Comparison of ENCODE assay signal across 15 mouse cellular contexts in the genomic region with DNA sequence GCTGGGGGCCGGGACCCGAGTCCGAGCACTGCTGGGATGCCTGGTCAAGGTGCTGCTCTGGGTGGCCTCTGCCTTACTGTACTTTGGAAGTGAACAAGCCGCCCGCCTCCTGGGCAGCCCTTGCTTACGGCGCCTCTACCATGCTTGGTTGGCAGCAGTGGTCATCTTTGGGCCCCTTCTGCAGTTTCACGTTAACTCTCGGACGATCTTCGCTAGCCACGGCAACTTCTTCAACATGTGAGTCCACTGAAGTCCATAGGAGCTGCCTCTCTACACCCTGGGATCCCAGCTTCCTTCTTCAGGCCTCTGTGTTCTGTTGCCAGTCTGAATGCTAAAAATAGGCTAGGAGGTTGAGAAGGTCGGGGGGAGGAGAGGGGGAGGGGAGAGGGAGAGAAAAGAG. TPM values are rescaled to one million over a fixed set of nuclear protein-coding genes. Genes with fewer than 3 reads are reported as not detected.
A peak's percentile ranks its signal among the peaks of the same experiment; 100 is the strongest.
DNase-seq lines count a peak whose midpoint lies in the region; ATAC-seq and TF ChIP-seq lines count a peak whose summit lies in the region.
"Had no signal": no experiment of that assay in that cellular context is flagged by ENCODE, and none has a peak within 500 bp of the region (broad histone marks: within the 10 kb centered on the region; RNA-seq: fewer than 3 reads in every experiment).

No protein-coding gene starts in this region.

- H3K27ac ChIP-seq in lung, postnatal 0 days (ENCODE audit: low read length), result peak overlapping the region; percentile 69
- H3K27ac ChIP-seq in heart, embryonic 10.5 days, result peak overlapping the region; percentile 93
- peak overlapping the region; percentile 61 for H3K27ac ChIP-seq in kidney, adult 2 months (ENCODE audit: insufficient read depth, low read depth, low read length)
- no peak overlapping the region for H3K27ac ChIP-seq in liver, embryonic 12.5 days
- H3K27ac ChIP-seq: embryonic facial prominence, embryonic 12.5 days; layer of hippocampus, adult 2 months; liver, embryonic 14.5 days; midbrain, embryonic 12.5 days had no signal

- H3K27me3 ChIP-seq in lung, postnatal 0 days (replicated peaks; ENCODE audit: insufficient read depth, low read length), result no peaks in the 10 kb centered on the region
- H3K27me3 ChIP-seq in heart, embryonic 10.5 days (ENCODE audit: insufficient read depth, poor library complexity, severe bottlenecking), result no peaks in the 10 kb centered on the region
- no peaks in the 10 kb centered on the region for H3K27me3 ChIP-seq in kidney, adult 2 months (replicated peaks; ENCODE audit: control insufficient read depth, insufficient read depth, low read length)
- H3K27me3 ChIP-seq in liver, embryonic 12.5 days (replicated peaks), result no peaks in the 10 kb centered on the region
- H3K27me3 ChIP-seq: embryonic facial prominence, embryonic 12.5 days; midbrain, embryonic 12.5 days had no signal

- TF ChIP-seq EP300 in lung, postnatal 0 days (IDR thresholded peaks at IDR 0.05), result no peak

- H3K4me2 ChIP-seq in lung, postnatal 0 days (replicated peaks; ENCODE audit: low read depth, low read length), result no peak overlapping the region
- H3K4me2 ChIP-seq in liver, embryonic 12.5 days, result 0 out of 2 replicates have a peak overlapping the region, but pooled peaks have one; percentile 3
- H3K4me2 ChIP-seq: midbrain, embryonic 12.5 days had no signal

- TF ChIP-seq POLR2A in kidney, adult 2 months (IDR thresholded peaks at IDR 0.05; ENCODE audit: low read depth, low read length), result no peak

- H3K9ac ChIP-seq in lung, postnatal 0 days (replicated peaks; ENCODE audit: low read depth), result no peak overlapping the region
- H3K9ac ChIP-seq in liver, embryonic 12.5 days, result no peak overlapping the region; the same call in 1 of the 2 replicates
- H3K9ac ChIP-seq: embryonic facial prominence, embryonic 12.5 days; liver, embryonic 14.5 days; midbrain, embryonic 12.5 days had no signal

- WGBS in lung, postnatal 0 days, result 65% methylated on average over 12 of the region's 13 CpGs
- WGBS in heart, embryonic 10.5 days, result 46% methylated on average over 13 of the region's 13 CpGs
- WGBS in kidney, adult 2 months, result 32% methylated on average over 13 of the region's 13 CpGs
- 61% methylated on average over 13 of the region's 13 CpGs for WGBS in liver, embryonic 12.5 days (ENCODE audit: insufficient replicate concordance)

- H3K36me3 ChIP-seq in lung, postnatal 0 days (ENCODE audit: insufficient read depth, low read length), result 0 out of 2 replicates have a peak, but pooled peaks cover 8% of the 10 kb centered on the region
- H3K36me3 ChIP-seq in heart, embryonic 10.5 days, result peaks cover 12% of the 10 kb centered on the region
- no peaks in the 10 kb centered on the region for H3K36me3 ChIP-seq in kidney, adult 2 months (ENCODE audit: control insufficient read depth, insufficient read depth, low read length)
- peaks cover 16% of the 10 kb centered on the region for H3K36me3 ChIP-seq in liver, embryonic 12.5 days

- DNase-seq in lung, postnatal 0 days (ENCODE audit: low spot score), result no peak
- no peak for DNase-seq in lung, postnatal 10 days
- no peak for DNase-seq in heart, embryonic 10.5 days (ENCODE audit: low spot score)
- peak; percentile 64 for DNase-seq in kidney, adult 2 months
- DNase-seq in adipocyte (ENCODE audit: low spot score), result no peak
- no peak for DNase-seq in adrenal gland, postnatal 14 days
- DNase-seq: right cerebral cortex, postnatal 4 days; thymus, adult 18-20 months had no signal

- H3K9me3 ChIP-seq in lung, postnatal 0 days (ENCODE audit: low read length), result no peaks in the 10 kb centered on the region
- no peaks in the 10 kb centered on the region for H3K9me3 ChIP-seq in heart, embryonic 10.5 days
- H3K9me3 ChIP-seq in liver, embryonic 12.5 days (replicated peaks), result no peaks in the 10 kb centered on the region
- H3K9me3 ChIP-seq: embryonic facial prominence, embryonic 12.5 days; midbrain, embryonic 12.5 days had no signal

- no peak for ATAC-seq in lung, postnatal 0 days
- ATAC-seq in liver, embryonic 12.5 days, result no peak

- H3K4me3 ChIP-seq in lung, postnatal 0 days (ENCODE audit: low read depth, low read length), result no peak overlapping the region
- peak overlapping the region; percentile 57 for H3K4me3 ChIP-seq in heart, embryonic 10.5 days
- peak overlapping the region; percentile 13; the same call in 1 of the 2 replicates for H3K4me3 ChIP-seq in kidney, adult 2 months (ENCODE audit: insufficient read depth, low read depth, low read length)
- H3K4me3 ChIP-seq in liver, embryonic 12.5 days, result no peak overlapping the region
- H3K4me3 ChIP-seq: embryonic facial prominence, embryonic 12.5 days; layer of hippocampus, adult 2 months; midbrain, embryonic 12.5 days had no signal

- H3K4me1 ChIP-seq in lung, postnatal 0 days (ENCODE audit: insufficient read depth, low read depth, low read length), result peaks cover 3% of the 10 kb centered on the region; the same call in 1 of the 2 replicates
- peaks cover 46% of the 10 kb centered on the region for H3K4me1 ChIP-seq in heart, embryonic 10.5 days
- peaks cover 7% of the 10 kb centered on the region; the same call in 1 of the 2 replicates for H3K4me1 ChIP-seq in kidney, adult 2 months (ENCODE audit: control insufficient read depth, insufficient read depth, low read length)
- H3K4me1 ChIP-seq in liver, embryonic 12.5 days, result peaks cover 55% of the 10 kb centered on the region
- H3K4me1 ChIP-seq: embryonic facial prominence, embryonic 12.5 days had no signal

- no peak for TF ChIP-seq CTCF in lung, postnatal 0 days (IDR thresholded peaks at IDR 0.05)
- TF ChIP-seq CTCF in kidney, adult 2 months (conservative IDR thresholded peaks at IDR 0.05; ENCODE audit: insufficient read depth, insufficient read length, low read depth, low read length), result no peak

RNA-seq across cellular contexts. Expression of a gene that starts 0.3 kb away (rescaled TPM):
- 1.3 and 1.5 TPM in 2 replicates for polyA plus RNA-seq in lung, postnatal 0 days (2015; fragmentation: Nextera tagmentation; extraction: Ambion mirVana)
- 74.6 and 136 TPM in 2 replicates for polyA plus RNA-seq in heart, embryonic 10.5 days (2016; fragmentation: Nextera tagmentation; extraction: Ambion mirVana)
- polyA plus RNA-seq in kidney, adult 2 months (2012; rRNA removed), result 115 and 116 TPM in 2 replicates
- polyA plus RNA-seq in liver, embryonic 12.5 days (2016; fragmentation: Nextera tagmentation; extraction: Ambion mirVana), result 0.63 and 0.75 TPM in 2 replicates
- 0.79 and 2.1 TPM in 2 replicates for total RNA-seq in adrenal gland, postnatal 14 days (2021)
- total RNA-seq: layer of hippocampus, adult 2 months; MEL; neutrophil, adult 5-6 weeks had no signal
- polyA plus RNA-seq: midbrain, embryonic 12.5 days had no signal

RNA-seq across cellular contexts. Expression of a gene that starts 2.2 kb away (rescaled TPM):
- polyA plus RNA-seq in lung, postnatal 0 days (2015; fragmentation: Nextera tagmentation; extraction: Ambion mirVana), result 215 and 219 TPM in 2 replicates
- polyA plus RNA-seq in heart, embryonic 10.5 days (2016; fragmentation: Nextera tagmentation; extraction: Ambion mirVana), result 173 and 196 TPM in 2 replicates
- 60.5 and 77.5 TPM in 2 replicates for polyA plus RNA-seq in kidney, adult 2 months (2012; rRNA removed)
- polyA plus RNA-seq in liver, embryonic 12.5 days (2016; fragmentation: Nextera tagmentation; extraction: Ambion mirVana), result 108 and 111 TPM in 2 replicates
- 316 and 330 TPM in 2 replicates for total RNA-seq in adrenal gland, postnatal 14 days (2021)

RNA-seq across cellular contexts. Expression of a gene that starts 9.4 kb away (rescaled TPM):
- 18.3 and 18.9 TPM in 2 replicates for polyA plus RNA-seq in lung, postnatal 0 days (2015; fragmentation: Nextera tagmentation; extraction: Ambion mirVana)
- polyA plus RNA-seq in heart, embryonic 10.5 days (2016; fragmentation: Nextera tagmentation; extraction: Ambion mirVana), result 17.1 and 22.1 TPM in 2 replicates
- polyA plus RNA-seq in kidney, adult 2 months (2012; rRNA removed), result 21.9 and 24.9 TPM in 2 replicates
- polyA plus RNA-seq in liver, embryonic 12.5 days (2016; fragmentation: Nextera tagmentation; extraction: Ambion mirVana), result 28.7 and 32.9 TPM in 2 replicates
- 37.5 and 45.2 TPM in 2 replicates for total RNA-seq in adrenal gland, postnatal 14 days (2021)

RNA-seq across cellular contexts. Expression of a gene that starts 15.2 kb away (rescaled TPM):
- 308 and 312 TPM in 2 replicates for polyA plus RNA-seq in lung, postnatal 0 days (2015; fragmentation: Nextera tagmentation; extraction: Ambion mirVana)
- polyA plus RNA-seq in heart, embryonic 10.5 days (2016; fragmentation: Nextera tagmentation; extraction: Ambion mirVana), result 188 and 205 TPM in 2 replicates
- polyA plus RNA-seq in kidney, adult 2 months (2012; rRNA removed), result 53.1 and 60.2 TPM in 2 replicates
- 221 and 222 TPM in 2 replicates for polyA plus RNA-seq in liver, embryonic 12.5 days (2016; fragmentation: Nextera tagmentation; extraction: Ambion mirVana)
- 349 and 376 TPM in 2 replicates for total RNA-seq in adrenal gland, postnatal 14 days (2021)

RNA-seq across cellular contexts. Expression of a gene that starts 15.5 kb away (rescaled TPM):
- 1.8 and 2.3 TPM in 2 replicates for polyA plus RNA-seq in lung, postnatal 0 days (2015; fragmentation: Nextera tagmentation; extraction: Ambion mirVana)
- polyA plus RNA-seq in heart, embryonic 10.5 days (2016; fragmentation: Nextera tagmentation; extraction: Ambion mirVana), result 1.3 TPM in 1 of 2 replicates, not detected in the other
- 0.75 and 1.4 TPM in 2 replicates for polyA plus RNA-seq in kidney, adult 2 months (2012; rRNA removed)
- polyA plus RNA-seq in liver, embryonic 12.5 days (2016; fragmentation: Nextera tagmentation; extraction: Ambion mirVana), result 1.9 and 2.7 TPM in 2 replicates
- 1.2 TPM in 1 of 2 replicates, not detected in the other for total RNA-seq in adrenal gland, postnatal 14 days (2021)
- polyA plus RNA-seq: embryonic facial prominence, embryonic 12.5 days; midbrain, embryonic 12.5 days had no signal

Comparison
In these comparisons a context has a peak if more than half of its experiments do, and no peak if none do; other contexts are left out.
1. H3K4me3 ChIP-seq: peak in heart, embryonic 10.5 days (single experiment) and kidney, adult 2 months (single experiment); none in lung, postnatal 0 days (single experiment) and liver, embryonic 12.5 days (single experiment).
2. RNA of a gene that starts 0.3 kb away (polyA plus RNA-seq): 115 to 116 TPM in kidney, adult 2 months and 74.6 to 136 TPM in heart, embryonic 10.5 days; 1.3 to 1.5 TPM in lung, postnatal 0 days and 0.63 to 0.75 TPM in liver, embryonic 12.5 days; every median in the first group is over 10 times any median in the second.